Mouse (Mus musculus): ENCODE results near the gene Spdl1. TPM values are rescaled to one million over a fixed set of nuclear protein-coding genes. Genes with fewer than 3 reads are reported as not detected.

Gene Spdl1
- polyA plus RNA-seq, 1 experiment from 2014 or later: 19.8 TPM

- ATAC-seq (replicated peaks; ENCODE audit: insufficient number of reproducible peaks, low FRiP score, low TSS enrichment): no peak
- no peak overlapping the region for H3K27ac ChIP-seq (ENCODE audit: low read depth, low read length)
- no peak overlapping the region for H3K9ac ChIP-seq (ENCODE audit: low read depth, low read length)
- no peaks in the 10 kb centered on the region for H3K9me3 ChIP-seq (replicated peaks; ENCODE audit: control insufficient read depth, low read length)
- H3K4me2 ChIP-seq: no peak overlapping the region
- H3K27me3 ChIP-seq (ENCODE audit: control insufficient read depth, insufficient read depth, low read length): no peaks in the 10 kb centered on the region
- 78% methylated on average over 4 of the region's 4 CpGs for WGBS (ENCODE audit: insufficient replicate concordance)
- no peak overlapping the region for H3K4me3 ChIP-seq (ENCODE audit: low read depth, low read length)
- no peaks in the 10 kb centered on the region for H3K36me3 ChIP-seq (ENCODE audit: control insufficient read depth, insufficient read depth, low read length)
- no peaks in the 10 kb centered on the region for H3K4me1 ChIP-seq (ENCODE audit: control insufficient read depth, insufficient read depth, low read length)
Observed at GRCm38 (mm10) chr11:34759582-34759981, 73.9 kb downstream of the Spdl1 start.

Other genes starting within 250 kb of the Spdl1 start
- gene Dock2, start 49.7 kb downstream of the Spdl1 start, polyA plus RNA-seq (2014; fragmentation: Nextera tagmentation; extraction: Ambion mirVana): 0.72 and 0.96 TPM in 2 replicates